Mouse (Mus musculus) midbrain, embryonic 12.5 days (tissue): ENCODE measurements around the gene Lrrd1. TPM values are rescaled to one million over a fixed set of nuclear protein-coding genes. Genes with fewer than 3 reads are reported as not detected.
A peak's percentile ranks its signal among the peaks of the same experiment; 100 is the strongest.
"Not testable (repeated sequence)": the region's sequence is repeated elsewhere in the genome, so short reads cannot be mapped to it uniquely, and the experiment has no call there.

ENCODE experiments used
- ATAC-seq: fragments of 200-750 bp; cut with Nextera tagmentation; 2 replicates; pipeline ENCODE4 v1.8.0; 2017; ENCODE audit warnings: low read depth, moderate TSS enrichment, moderate library complexity; ENCODE audit not compliant: low FRiP score
- H3K27ac ChIP-seq: fragments of 300-500 bp; sonication (generic); replicated peaks from 2 replicates; pipeline ENCODE4 v1.5.1; 2016; ENCODE audit warnings: mild to moderate bottlenecking
- H3K27me3 ChIP-seq: fragments of 300-500 bp; sonication (generic); 2 replicates; pipeline ENCODE4 v1.6.1; 2016; ENCODE audit warnings: mild to moderate bottlenecking
- H3K36me3 ChIP-seq: fragments of 300-500 bp; sonication (generic); 2 replicates; pipeline ENCODE4 v1.6.1; 2016
- H3K4me1 ChIP-seq: fragments of 300-500 bp; sonication (generic); 2 replicates; pipeline ENCODE4 v1.6.1; 2016
- H3K4me2 ChIP-seq: fragments of 300-500 bp; sonication (generic); replicated peaks from 2 replicates; pipeline ENCODE4 v1.6.1; 2016; ENCODE audit warnings: mild to moderate bottlenecking, moderate library complexity
- H3K4me3 ChIP-seq: fragments of 300-500 bp; sonication (generic); 2 replicates; pipeline ENCODE4 v1.5.1; 2016; ENCODE audit warnings: mild to moderate bottlenecking
- H3K9ac ChIP-seq: fragments of 300-500 bp; sonication (generic); replicated peaks from 2 replicates; pipeline ENCODE4 v1.6.1; 2016; ENCODE audit warnings: mild to moderate bottlenecking, moderate library complexity
- H3K9me3 ChIP-seq: fragments of 300-500 bp; sonication (generic); 2 replicates; pipeline ENCODE4 v1.6.1; 2016; ENCODE audit warnings: mild to moderate bottlenecking
- WGBS: fragments of 180-500 bp; shearing (Covaris S2); methylation state at CpG from one replicate; pipeline ENCODE4 v1.1.7; 2016; 5-methylcytosine and 5-hydroxymethylcytosine counted together
- polyA plus RNA-seq: library from polyadenylated mRNA; unstranded; fragments of >200 nt; fragmentation: Nextera tagmentation; extraction: Ambion mirVana; gene quantifications from 2 replicates; pipeline ENCODE4 v1.2.1, GENCODE M21; 2016

The Lrrd1 gene
- polyA plus RNA-seq, 1 experiment from 2014 or later, result not detected

DNA sequence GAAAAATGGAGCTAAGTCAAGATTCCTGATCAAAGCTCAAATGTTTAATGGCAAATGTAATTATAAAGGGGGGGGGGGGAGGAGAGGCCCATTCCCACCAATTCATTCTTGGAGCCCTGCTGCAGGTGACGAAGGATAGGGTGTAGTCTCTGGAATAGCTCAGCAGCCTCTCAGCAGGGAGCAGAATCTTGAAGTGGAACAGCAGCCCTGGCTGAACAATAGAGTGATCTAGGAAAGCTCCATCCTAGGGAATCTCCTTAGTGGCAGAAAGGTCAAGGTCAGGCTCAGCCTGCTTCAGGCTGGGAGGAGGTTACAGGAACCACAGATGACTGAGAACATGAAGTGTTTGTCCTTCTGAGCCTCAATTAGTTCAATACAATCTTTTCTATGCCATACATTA, 27.4 kb downstream of the Lrrd1 start:
- Histone ChIP-seq H3K36me3 (no peaks in the 10 kb centered on the region), H3K9me3 (no peaks in the 10 kb centered on the region), H3K27me3 (no peaks in the 10 kb centered on the region), H3K4me3 (no peak overlapping the region), H3K4me1 (no peaks in the 10 kb centered on the region), H3K27ac (no peak overlapping the region), H3K9ac (no peak overlapping the region), H3K4me2 (no peak overlapping the region)
- ATAC-seq, result no peak
- 23% methylated on average over 1 of the region's 1 CpGs for WGBS

DNA sequence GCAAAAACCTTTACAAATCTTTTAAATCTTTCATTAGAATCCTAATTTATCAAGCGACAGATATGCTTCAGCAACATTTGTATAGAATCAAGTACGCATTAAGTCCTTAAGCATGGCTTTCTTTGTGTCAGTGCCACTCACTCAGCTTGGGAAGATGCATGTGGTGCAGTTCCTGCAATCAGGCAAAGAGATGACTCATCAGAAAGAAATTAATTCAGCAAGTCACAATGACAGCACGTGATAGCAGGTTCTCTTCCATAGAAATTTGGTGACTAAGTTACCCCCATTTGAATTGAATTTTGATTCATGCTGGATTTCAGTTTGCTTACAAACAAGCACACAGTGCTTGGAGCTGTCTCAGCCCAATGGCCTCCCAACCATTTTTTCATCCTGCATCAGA, 28.5 kb downstream of the Lrrd1 start:
- no peak overlapping the region for H3K9ac ChIP-seq
- no peak overlapping the region for H3K4me2 ChIP-seq
- H3K4me1 ChIP-seq, result no peaks in the 10 kb centered on the region
- WGBS, result 76% methylated on average over 3 of the region's 3 CpGs
- no peaks in the 10 kb centered on the region for H3K27me3 ChIP-seq
- no peak overlapping the region for H3K27ac ChIP-seq
- ATAC-seq, result no peak
- no peaks in the 10 kb centered on the region for H3K9me3 ChIP-seq
- no peaks in the 10 kb centered on the region for H3K36me3 ChIP-seq
- no peak overlapping the region for H3K4me3 ChIP-seq

- H3K9ac ChIP-seq, H3K9me3 ChIP-seq, H3K27me3 ChIP-seq, H3K27ac ChIP-seq, H3K36me3 ChIP-seq, H3K4me1 ChIP-seq, H3K4me3 ChIP-seq, H3K4me2 ChIP-seq, ATAC-seq: not testable (repeated sequence)
- WGBS, result 94% methylated on average over 7 of the region's 7 CpGs
These were observed 41.9 kb downstream of the Lrrd1 start for GRCm38 (mm10) chr5:3886862-3887261.

DNA sequence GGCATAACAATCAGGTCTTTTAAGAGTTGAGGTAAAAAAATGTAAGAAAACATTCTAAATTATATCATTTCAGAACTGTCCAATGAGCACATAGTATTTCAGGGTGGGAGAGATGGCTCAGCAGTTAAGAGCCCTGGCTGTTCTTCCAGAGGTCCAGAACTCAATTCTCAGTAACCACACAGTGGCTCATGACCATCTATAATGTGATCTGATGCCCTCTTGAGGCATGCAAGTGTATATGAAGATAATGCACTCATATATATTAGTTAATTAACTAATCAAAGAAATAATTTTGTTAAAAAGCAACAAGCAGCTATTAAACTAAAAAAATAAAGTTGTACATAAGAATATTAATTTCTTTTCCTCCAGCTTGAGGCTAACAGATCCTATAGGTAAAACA, 44.2 kb downstream of the Lrrd1 start:
- Histone ChIP-seq H3K27ac (no peak overlapping the region), H3K4me1 (peaks cover 7% of the 10 kb centered on the region), H3K9ac (no peak overlapping the region), H3K36me3 (no peaks in the 10 kb centered on the region), H3K4me2 (no peak overlapping the region), H3K9me3 (no peaks in the 10 kb centered on the region), H3K27me3 (no peaks in the 10 kb centered on the region), H3K4me3 (no peak overlapping the region)
- ATAC-seq, result no peak

- Histone ChIP-seq H3K4me3 (peak within 1 kb of the TSS; percentile 46), H3K4me2 (peak within 1 kb of the TSS; percentile 66), H3K9ac (peak within 1 kb of the TSS; percentile 55)
- H3K9me3 ChIP-seq, H3K27ac ChIP-seq, H3K4me1 ChIP-seq, H3K36me3 ChIP-seq, H3K27me3 ChIP-seq: not testable (repeated sequence)
- ATAC-seq, result peak; percentile 99
- 3% methylated on average over 9 of the region's 47 CpGs for WGBS
These were observed 48.7 kb downstream of the Lrrd1 start, which contains the start of gene Mterf1a for GRCm38 (mm10) chr5:3893459-3894293. Gene Mterf1a (minus strand): TSS chr5:3893933.

DNA sequence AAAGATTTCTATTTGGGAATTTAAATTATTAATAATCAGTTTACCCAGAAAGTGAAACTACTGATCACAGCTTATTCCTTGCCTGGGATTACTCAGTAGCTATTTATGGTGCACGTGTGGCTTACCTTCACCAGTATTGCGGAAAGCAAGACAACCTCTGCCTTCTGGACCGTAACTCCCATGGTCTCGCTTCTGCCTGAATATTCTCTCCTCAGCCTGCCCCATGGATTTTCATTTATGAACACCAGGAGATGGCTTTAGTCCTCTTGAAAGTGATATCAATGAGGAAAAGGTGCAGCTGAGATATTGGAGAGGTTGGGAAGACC, 49.3 kb downstream of the Lrrd1 start:
- ATAC-seq, H3K4me1 ChIP-seq, H3K27me3 ChIP-seq, H3K9ac ChIP-seq, H3K4me3 ChIP-seq, H3K27ac ChIP-seq, H3K9me3 ChIP-seq, H3K4me2 ChIP-seq, H3K36me3 ChIP-seq: not testable (repeated sequence)
- WGBS, result 95% methylated on average over 4 of the region's 4 CpGs

GRCm38 (mm10) chr5:3905471-3905870, 60.5 kb downstream of the Lrrd1 start:
- WGBS, result 77% methylated on average over 2 of the region's 2 CpGs
- ATAC-seq, result no peak

More at GRCm38 (mm10) chr5:3905471-3905870, 60.5 kb downstream of the Lrrd1 start:
- Histone ChIP-seq H3K4me1 (no peaks in the 10 kb centered on the region), H3K9ac (no peak overlapping the region), H3K4me2 (no peak overlapping the region), H3K9me3 (no peaks in the 10 kb centered on the region), H3K27ac (no peak overlapping the region), H3K4me3 (no peak overlapping the region), H3K27me3 (no peaks in the 10 kb centered on the region), H3K36me3 (no peaks in the 10 kb centered on the region)

Other genes starting within 250 kb of the Lrrd1 start
- 21.0 and 24.8 TPM in 2 replicates for gene Pex1, start 249.1 kb upstream of the Lrrd1 start, polyA plus RNA-seq
- 15.6 and 15.8 TPM in 2 replicates for gene Rbm48, start 248.6 kb upstream of the Lrrd1 start, polyA plus RNA-seq
- gene Tmbim7, start 194.0 kb upstream of the Lrrd1 start, polyA plus RNA-seq, result 0.14 TPM in 1 of 2 replicates, not detected in the other
- gene Gatad1, start 188.0 kb upstream of the Lrrd1 start, polyA plus RNA-seq, result 76.6 and 86.4 TPM in 2 replicates
- 22.6 and 23.3 TPM in 2 replicates for gene Ankib1, start 42.2 kb upstream of the Lrrd1 start, polyA plus RNA-seq
- gene Krit1, start 42.0 kb upstream of the Lrrd1 start, polyA plus RNA-seq, result 81.6 and 83.9 TPM in 2 replicates
- 9.8 and 10.9 TPM in 2 replicates for gene Mterf1a, start 48.8 kb downstream of the Lrrd1 start, polyA plus RNA-seq
- 296 and 316 TPM in 2 replicates for gene Akap9, start 82.9 kb downstream of the Lrrd1 start, polyA plus RNA-seq